Mouse (Mus musculus) heart, postnatal 25 days (tissue): ENCODE data around the gene Coro2a. TPM values are rescaled to one million over a fixed set of nuclear protein-coding genes. Genes with fewer than 3 reads are reported as not detected.
A peak's percentile ranks its signal among the peaks of the same experiment; 100 is the strongest.
"Not testable (repeated sequence)": the region's sequence is repeated elsewhere in the genome, so short reads cannot be mapped to it uniquely, and the experiment has no call there.

ENCODE experiments used
- DNase-seq: peaks from one replicate; pipeline ENCODE4 v3.0.0; 2022; ENCODE audit warnings: low spot score
- intact Hi-C: fragments of 180-260 bp; cut with DNase I; formaldehyde crosslinking; loops from one replicate; pipeline ENCODE4 v1.15.1; 2025
- total RNA-seq, 2 experiments: library from RNA; stranded (reverse); gene quantifications; 2 replicates each; pipeline ENCODE4 v1.2.3; 2021

Gene Coro2a
- total RNA-seq, 2 experiments from 2014 or later = 0.18 to 0.45 TPM

DNA sequence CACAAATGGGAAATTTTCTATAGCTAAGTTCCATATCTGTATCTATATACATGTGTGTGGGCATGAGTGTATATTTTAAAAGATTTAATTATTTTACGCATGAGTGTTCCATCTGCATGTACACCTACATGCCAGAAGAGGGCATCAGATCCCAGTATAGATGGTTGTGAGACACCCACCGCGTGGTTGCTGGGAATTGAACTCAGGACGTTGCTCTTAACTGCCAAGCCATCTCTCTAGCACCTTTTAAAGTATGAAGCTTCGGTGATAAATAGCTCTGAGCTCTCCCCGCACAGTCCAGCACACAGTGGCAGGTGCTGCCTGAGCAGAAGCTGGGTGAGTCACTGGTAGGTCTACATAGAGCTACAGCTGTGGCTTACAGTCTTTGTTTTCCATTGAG is 15.4 kb upstream of the Coro2a start:
- intact Hi-C loops = no loop called here
- DNase-seq = no peak

DNA sequence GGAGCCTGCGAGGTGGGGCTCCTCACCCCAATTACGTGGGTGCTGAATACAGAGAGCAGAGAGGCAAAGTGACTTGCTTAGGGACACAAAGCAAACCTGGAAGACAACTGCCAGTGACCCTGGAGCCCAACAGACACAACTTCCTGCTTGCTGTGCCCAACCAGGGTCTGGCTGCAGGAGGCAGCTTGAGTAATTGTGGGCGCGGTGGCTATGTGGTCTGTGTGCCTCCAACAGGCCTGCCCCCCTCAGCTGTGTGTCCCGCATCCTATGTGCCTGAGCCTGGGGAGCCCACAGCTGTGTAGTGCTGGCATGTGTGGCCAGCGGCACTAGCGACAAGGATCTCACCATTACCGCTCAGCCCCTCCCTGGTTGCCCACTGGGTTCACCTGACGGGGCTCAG is 12.6 kb upstream of the Coro2a start:
- intact Hi-C loops = loop anchor here (5.0 kb wide), 1 partner anchor 423 kb away; no protein-coding TSS in a partner anchor
- DNase-seq = no peak

DNA sequence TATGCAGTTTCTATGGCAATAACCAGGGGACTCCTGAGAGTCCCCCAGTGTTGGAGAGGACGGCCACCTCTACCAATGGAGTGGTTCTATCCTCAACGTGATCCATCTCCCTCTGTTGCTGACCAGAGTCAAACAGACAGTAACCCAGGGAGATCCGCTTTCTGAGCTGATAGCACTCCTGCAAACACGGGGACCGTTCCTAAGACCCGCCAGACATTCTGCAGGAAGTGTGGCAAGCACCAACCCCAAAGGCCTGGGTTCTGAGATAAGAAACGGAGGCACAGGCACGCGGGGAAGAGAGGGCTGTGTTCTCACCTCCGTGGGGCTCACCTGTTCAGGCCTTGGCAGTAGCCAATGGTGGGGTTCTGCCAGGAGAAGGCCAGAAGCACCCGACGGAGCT is 11.6 kb upstream of the Coro2a start:
- no peak for DNase-seq
- intact Hi-C loops = loop anchor here (5.0 kb wide), 1 partner anchor 424 kb away; no protein-coding TSS in a partner anchor

DNA sequence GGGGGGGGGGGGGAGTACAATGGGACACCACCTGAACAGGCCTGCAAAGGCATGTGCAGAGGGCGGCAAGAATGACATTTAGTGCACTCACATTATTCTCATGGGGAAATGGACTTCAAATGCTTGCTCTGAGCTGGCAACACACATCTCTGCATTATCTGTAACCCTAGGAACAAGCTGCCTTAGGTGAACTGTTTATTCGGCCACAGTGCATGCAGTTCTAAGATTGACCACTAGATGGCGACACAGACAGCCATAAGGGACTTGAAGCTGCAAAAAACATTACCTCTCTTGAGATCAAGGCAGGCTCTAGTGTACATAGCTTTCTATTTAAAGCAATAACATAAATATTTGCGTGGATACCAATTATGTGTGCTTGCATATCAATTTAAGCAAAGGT is 9.2 kb upstream of the Coro2a start:
- intact Hi-C loops = loop anchor here (1.0 to 5.0 kb wide), 2 partner anchors 46 to 426 kb away; no protein-coding TSS in a partner anchor
- peak; percentile 26 for DNase-seq

DNA sequence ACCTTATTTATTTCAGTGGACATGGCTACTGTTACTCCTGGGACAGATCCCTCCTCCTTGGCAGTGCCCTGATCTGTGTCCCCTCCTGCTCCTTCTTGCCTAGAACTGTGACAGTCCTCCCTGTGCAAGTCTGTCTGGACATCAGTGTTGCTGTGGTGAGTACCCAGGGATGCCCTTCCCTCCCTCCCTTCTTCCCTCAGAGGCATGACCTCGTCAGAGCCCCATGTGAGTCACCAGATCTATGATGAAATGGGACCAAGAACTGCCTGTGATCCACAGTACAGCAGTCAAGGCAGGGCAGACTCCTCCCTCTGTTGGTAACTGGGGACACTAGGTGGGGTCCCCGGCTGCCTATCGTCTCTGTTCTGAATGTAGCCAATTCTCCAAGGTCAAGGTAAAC is 5.6 kb upstream of the Coro2a start:
- intact Hi-C loops = no loop called here

DNA sequence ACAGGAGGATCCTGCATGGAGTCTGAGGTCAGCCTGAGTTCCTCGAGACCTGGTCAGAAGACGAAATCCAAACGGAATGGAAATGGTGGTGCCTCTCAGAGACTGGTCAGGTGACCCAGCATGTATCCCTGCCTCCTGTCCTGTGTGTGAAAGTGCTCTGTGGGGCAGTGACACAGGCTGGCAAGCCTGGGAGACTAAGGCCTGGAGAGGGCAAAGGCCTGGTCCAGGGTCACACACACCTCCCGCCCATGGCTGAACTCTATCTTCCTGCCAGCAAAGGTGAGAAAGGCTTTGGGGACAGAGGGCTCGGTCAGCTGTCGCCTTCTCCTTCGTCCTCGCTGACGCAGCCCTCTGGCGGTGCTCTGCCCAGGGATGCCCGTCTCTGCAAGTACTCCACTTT is 3.4 kb upstream of the Coro2a start:
- intact Hi-C loops = no loop called here
- no peak for DNase-seq

More for the DNA sequence above, 5.6 kb upstream of the Coro2a start:
- DNase-seq = no peak

DNA sequence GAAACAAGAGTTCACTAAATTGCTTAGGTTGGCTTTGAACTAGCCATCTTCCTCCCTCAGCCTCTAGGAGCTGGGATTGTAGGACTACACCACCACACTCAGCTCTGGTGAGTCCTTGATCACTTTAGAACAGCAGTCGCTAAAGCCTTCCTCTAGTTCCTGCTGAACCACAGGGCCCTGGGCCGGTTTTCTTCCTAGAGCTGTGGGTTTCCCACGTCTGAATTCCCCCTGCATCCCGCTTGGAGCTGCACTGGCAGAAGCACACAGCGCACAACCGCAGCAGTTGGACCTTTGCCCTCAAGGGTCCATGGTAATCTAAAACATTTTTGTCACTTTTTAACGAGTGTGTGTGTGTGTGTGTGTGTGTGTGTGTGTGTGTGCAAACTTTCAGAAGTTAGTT is 702 bp upstream of the Coro2a start:
- intact Hi-C loops = loop anchor here (5.0 kb wide), 1 partner anchor 70 kb away; no protein-coding TSS in a partner anchor
- no peak for DNase-seq

DNA sequence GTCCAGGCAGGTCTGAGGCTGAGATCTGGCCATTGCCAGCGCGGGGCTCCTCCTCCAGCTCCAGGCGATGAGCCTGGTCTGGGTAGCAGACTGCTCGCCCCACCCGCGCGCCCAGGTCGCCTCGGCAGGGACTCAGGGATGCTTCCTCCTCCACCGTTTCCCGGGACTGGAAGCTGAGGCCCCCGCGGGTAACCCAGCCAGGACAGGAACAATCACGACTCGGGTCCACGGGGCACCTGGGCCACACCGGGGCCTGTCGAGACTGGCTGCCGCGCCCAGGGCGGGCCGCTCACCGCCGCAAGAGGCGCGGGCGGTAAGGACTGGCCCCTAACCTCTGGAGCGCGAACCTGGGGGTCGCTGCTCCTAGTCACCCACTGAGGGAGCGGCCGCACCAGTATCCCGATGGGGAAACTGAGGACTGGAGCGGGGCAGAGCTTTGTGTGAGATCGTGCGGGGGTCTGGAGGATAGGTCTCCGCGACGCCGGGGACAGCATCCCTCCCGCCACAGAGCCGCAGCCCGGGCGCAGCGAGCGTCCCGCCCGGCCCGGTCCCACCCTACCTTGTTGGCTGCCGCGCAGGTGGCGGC is 651 bp downstream of the Coro2a start:
- intact Hi-C loops = loop anchor here (5.0 kb wide), 1 partner anchor 69 kb away; no protein-coding TSS in a partner anchor
- no peak for DNase-seq

DNA sequence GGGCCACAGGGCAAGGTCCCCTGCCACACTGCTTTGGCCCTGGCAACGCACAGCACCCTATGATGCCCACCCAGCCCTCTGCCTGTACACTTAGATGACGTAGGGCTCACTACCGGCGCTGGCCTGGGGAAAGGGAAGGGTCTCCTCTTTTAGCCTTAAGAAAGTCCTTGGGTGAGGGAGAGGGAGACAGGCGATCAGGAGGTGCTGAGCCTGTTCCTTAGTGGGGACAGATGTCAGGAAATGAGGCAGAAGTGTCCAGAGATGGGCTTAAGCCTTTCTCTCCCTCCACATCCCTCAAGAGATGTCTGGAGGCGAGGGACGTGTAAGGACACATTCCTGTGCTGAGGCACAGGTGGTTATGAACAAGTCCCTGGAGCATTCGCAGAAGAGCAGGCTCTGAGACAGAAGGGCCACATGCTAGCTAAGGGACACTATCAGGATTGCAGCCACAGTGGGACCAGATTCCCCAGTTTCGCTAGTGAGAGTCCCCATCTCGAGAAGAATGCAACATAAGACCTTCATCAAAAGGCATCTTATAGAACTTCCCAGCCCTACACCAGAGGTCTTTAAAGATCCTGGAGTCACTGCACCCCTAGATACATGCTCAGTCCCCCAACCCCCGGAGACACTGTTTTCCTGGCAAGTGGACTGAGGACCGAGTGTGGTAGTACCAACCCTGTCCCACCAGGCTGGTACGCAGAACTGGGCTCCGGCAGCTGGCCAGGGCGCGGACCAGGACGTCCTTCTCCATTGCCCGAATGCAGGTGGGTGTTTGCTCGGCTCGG is 1.3 kb downstream of the Coro2a start:
- no peak for DNase-seq
- intact Hi-C loops = loop anchor here (5.0 kb wide), 1 partner anchor 68 kb away; no protein-coding TSS in a partner anchor

DNA sequence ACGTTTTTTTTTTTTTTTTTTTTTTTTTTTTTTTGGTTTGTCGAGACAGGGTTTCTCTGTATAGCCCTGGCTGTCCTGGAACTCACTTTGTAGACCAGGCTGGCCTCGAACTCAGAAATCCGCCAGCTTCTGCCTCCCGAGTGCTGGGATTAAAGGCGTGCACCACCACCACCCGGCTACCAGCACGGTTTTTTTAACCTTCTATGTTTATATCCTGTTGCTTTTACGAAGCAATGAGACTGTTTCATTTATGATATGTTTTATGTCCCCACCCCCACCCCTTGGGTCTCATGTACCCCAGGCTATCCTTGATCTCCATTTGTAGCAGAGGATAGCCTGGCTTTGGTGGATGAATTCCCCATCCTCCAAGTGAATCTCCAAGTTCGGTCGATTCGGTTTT is 2.4 kb downstream of the Coro2a start:
- not testable (repeated sequence) for DNase-seq
- intact Hi-C loops = loop anchor here (5.0 kb wide), 1 partner anchor 67 kb away; no protein-coding TSS in a partner anchor

DNA sequence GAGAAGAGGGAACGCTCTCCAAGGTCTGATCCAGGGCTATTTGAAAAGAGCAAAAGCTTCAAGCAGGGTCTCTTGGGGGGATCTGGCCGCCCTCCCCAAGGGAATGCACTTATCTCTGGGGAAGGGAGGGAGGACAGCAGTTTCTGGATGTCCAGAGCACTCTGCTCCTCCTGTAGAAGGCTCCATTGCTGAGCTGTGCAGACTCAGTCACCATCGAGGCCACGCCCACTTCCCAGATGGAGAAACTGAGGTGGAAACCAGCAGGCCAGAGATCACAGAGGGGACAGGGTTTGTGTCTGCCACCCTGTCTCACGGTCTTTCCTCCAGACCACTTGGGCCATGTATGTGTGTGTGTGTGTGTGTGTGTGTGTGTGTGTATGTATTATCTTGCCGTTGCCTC is 3.0 kb downstream of the Coro2a start:
- DNase-seq = no peak

DNA sequence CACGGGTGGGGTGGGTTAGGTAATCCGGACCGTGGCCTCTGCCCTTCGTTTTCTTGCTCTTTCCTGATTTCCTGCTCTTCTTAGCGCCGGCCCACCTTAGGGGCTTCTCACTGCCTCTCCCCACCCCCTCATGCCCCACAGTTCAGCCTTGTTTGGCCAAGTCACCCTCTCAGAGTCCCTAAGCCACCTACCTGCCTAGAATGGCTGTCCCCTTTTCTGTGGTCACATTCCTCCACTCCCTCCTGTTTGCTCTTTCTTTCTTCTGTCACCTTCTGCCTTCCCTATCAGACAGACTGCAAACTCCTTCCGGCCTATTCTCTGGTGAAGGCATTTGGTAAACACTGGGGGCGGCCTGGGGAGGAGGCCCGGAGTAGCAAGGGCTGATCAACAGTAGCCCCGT is 3.9 kb downstream of the Coro2a start:
- DNase-seq = no peak
- intact Hi-C loops = no loop called here

More for the DNA sequence above, 3.0 kb downstream of the Coro2a start:
- intact Hi-C loops = no loop called here

DNA sequence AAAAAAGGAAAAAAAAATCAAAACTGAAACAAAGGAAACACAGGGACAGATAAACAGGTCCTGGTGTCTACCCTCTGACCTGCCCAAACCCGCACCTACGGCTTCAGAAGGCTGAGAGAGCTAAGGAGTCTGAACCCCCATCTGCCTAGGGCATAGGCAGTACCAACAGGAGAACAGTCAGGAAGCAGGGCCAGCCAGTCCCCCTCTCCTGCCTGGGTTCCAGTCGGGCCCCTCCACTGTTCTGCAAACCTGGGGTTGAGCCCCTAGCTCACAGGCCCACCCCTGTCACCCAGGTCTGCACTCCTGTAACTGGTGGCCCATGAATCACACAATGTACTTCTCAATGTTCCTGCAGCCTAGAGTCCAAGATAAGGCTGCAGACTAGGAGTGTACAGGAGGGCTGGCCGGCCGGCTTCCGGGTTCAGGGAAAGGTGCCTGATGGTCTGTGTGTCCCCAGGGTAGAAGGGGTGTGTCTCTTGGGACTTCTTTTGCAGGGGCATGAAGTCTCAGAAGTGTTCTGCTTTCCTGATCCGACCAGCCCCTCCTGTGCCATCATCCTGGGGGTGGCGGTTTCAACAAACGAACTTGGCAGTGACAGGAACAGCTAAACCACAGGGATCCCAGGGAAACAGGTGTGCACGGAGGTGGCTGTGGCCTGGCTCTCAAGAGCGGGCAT is 4.6 kb downstream of the Coro2a start:
- DNase-seq = no peak
- intact Hi-C loops = no loop called here

DNA sequence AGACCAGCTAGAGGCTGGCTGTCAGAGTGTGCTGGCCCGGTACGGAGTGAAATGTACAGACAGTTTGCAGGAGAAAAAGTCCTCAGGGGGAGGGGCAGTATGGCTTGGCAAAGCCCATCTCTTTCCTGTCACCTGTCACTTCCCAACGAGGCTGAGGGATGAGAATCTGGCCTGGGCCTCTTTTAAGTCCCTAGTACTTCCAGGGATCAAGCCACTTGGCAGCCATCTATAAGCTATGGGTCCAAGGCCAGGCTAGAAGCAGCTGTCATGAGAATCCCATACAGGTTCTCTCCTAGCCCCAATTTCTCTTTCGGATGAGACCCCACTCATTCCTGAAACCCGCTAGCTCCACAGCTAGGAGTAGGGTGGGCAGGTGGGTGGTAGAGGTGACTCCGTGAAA is 5.6 kb downstream of the Coro2a start:
- intact Hi-C loops = no loop called here
- DNase-seq = no peak

DNA sequence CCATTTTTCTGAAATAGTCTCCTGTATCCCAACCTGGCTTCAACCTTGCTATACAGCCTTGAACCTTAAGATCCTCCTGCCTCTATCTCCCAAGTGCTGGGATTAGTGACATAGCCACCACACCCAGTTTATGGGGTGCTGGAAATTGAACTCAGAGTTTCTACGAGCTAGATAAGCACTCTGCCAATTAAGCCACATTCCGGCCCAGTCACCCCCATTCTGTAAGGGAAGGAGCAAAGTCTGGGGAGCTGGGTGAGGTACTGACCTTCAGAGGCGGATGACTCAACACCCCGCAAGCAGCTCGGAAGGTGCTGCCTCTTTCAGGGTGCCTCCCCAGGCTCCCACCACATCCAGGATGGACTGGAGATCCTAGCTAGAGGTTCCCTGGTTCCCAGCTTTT is 7.9 kb downstream of the Coro2a start:
- peak; percentile 0 for DNase-seq
- intact Hi-C loops = no loop called here

DNA sequence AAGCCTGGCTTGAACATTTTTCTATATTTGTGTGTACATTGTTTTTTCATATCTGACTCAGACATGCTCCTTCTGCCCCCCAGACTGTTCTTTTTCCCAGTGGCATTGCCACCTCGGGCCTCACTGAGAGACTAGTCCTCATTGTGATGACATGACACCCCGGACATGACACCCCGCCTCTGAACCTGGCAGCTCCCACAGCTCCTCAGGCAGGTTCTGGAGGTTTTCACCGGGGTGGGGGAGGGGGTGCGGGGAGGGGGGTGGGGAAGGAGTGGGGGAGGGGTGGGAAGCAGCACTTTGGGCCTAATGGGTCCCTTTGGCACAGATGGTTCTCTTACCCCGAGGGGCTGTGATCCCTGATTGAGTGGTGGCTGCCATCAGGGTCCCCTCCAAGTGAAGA is 8.5 kb downstream of the Coro2a start:
- DNase-seq = no peak
- intact Hi-C loops = no loop called here

DNA sequence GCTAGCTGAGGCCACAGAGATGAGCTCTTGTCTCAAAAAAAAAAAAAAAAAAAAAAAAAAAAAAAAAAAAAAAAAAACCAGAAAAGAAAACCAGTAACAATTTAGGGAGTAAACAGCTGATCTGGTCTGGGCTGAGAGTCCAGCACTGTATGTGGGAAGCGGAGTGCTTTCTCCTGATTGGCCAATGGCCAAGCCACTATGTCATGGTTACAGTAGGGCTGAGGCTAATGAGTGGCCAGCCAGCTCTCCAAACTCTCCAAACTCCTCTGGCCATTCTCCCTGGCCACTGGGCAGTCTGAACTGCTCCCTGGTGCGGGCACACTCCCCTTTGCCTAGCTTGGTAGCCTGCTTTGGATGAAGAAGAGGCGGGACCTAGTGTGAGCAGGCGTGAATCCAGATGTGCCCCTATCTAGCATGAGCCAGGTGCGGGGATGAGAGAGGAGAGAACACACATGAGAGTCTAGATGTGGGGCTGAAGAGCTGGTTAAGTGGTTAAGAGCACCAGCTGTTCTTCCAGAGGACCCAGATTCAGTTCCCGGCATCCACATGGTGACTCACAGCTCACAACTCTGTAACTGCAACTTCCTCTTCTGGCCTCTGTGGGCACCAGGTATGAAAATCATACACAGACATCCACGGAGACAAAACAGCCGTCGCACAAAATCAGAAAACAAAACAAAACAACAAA is 10.0 kb downstream of the Coro2a start:
- peak; percentile 0 for DNase-seq
- intact Hi-C loops = no loop called here

DNA sequence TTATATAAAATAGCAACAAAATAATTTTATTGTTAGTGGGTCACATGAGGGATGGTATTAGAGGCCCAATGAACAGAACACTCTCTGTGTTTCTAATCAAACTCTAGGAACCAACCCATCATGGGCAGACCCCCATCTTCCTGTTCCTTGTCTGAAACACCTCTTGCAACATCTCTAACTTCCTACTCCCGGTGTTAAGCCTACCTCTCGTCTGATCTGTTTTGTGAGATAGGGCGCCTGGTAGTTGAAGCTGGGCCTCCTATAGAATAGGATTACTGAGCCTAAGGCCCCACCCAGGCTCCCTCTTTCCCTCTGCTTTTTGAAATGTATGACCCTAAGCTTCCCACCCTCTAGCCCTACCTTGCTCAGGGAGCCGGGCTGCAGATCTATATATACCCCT is 11.2 kb downstream of the Coro2a start:
- intact Hi-C loops = no loop called here
- DNase-seq = no peak

DNA sequence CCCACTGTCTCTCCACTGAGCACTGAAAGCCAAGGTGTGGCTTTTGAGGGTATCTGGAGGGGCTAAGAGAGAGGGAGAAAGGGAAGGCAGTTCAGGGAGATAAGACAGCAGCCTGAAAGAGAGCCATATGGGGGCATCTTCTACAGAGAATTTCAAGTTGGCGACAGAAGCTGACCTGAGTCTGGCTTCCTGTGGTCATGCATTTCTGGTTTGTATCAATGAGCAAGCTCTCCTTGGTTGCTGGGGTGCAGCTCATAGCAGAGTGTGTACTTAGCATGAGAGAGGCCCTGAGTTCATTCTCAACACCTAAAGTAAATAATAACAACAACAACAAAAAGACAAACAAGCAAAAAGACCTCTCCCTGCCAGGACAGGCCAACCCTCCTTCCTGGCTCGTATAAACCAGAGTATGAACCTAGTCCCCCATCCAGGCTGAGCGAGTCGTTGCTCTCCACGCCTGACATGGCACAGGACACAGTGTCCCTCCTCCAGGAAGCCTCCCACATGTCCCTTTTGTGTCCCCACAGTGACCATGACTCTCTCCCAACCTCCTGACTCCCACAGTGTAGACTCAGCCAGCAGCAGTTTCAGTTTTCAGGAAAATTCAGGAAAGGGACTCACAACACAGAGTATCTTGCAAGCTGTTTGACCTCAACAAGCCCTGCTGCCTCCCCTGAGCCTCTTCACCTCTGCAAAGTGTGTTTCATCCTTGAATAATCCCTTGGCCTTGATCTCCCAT is 11.9 kb downstream of the Coro2a start:
- DNase-seq = no peak
- intact Hi-C loops = no loop called here

DNA sequence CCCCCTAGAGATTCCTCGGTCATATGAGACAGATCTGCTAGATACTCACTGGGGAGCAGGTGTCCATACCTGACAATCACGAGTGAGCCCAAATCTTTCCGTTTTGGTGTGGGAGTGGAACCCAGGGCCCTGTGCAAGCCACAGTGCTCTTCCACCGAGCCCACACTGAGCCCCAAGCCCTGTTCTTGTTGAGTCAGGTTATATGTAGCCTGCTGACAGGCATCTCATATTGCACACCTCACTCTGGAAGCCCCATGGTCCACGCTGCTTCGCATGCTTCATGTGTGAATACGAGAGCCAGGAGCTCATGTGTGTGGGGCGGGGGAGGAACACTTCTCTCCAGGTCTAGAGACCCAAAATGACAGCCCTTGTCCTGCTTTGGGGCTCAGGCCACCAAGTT is 12.9 kb downstream of the Coro2a start:
- intact Hi-C loops = no loop called here
- peak; percentile 0 for DNase-seq
